Mouse (Mus musculus) bone marrow, adult 2 months (tissue): ENCODE data around the gene Wnt5a.

Source experiments
- CTCF ChIP-seq: fragments of 200-500 bp; IDR thresholded peaks from 2 replicates; pipeline ENCODE4 v1.5.1; 2011; ENCODE audit warnings: low read length, control low read depth; ENCODE audit not compliant: control insufficient read depth, insufficient read depth
- POLR2A ChIP-seq: fragments of 200-500 bp; IDR thresholded peaks from 2 replicates; pipeline ENCODE4 v1.6.1; 2011; ENCODE audit warnings: low read depth, mild to moderate bottlenecking, control low read depth, low read length, borderline replicate concordance; ENCODE audit not compliant: control insufficient read depth

GRCm38 (mm10) chr14:28525566-28525965 lies 21.0 kb downstream of the Wnt5a start:
- no peak for TF ChIP-seq CTCF
- TF ChIP-seq POLR2A: no peak
